Mouse (Mus musculus): ENCODE measurements around the gene S100a3.
A peak's percentile ranks its signal among the peaks of the same experiment; 100 is the strongest.

The S100a3 gene

DNA sequence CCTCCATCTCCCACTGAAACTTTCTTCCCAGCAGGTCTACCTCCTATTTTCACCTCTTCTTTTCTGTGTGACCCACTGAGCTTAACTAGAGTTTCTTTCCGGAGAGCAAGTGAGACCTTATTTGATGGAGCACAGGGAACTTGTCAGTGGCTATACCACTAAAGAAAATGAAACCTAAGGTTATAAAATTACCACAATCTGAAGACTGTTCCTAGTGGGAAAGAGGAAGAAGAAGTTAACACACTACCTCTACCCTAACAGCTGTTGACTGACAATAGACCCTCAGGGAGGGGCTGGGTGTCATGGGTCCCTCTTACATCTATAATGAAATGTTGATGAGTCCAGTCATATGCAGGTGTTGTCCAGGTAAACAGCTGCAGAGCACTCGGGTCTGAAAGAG is 71.6 kb downstream of the S100a3 start:
- DNase-seq, result no peak

DNA sequence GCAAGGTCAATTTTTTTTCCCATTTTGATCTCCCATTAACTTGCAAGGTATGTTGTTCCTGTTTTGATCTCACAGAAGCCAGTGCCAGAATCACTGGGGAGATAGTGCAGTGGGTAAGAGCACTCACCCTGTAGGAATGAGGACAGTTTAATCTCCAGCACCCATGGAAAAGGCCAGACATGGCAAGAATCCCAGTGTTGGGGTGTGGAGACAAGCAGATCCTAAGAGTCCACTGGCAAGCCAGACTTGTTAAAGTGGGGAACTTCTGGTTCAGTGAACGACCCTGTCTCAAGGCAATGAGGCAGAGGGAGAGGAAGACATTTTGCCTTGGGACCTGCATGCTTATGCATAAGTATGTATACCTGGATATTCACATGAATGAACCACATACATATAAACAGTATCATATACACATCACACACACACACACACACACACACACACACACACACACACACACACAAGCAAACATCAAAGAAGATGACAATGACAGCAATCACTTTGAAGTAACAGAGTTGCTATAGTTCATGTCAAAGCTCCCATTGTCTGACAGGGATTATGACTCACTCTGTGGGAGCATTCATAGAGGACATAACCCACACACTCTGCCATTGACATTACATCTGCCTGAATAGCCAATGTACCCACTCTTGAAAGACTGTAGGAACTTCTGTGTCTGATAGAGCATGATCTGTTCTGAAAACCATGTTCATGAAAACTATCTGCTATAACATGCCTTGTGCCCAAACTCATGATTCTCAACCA is 78.3 kb downstream of the S100a3 start:
- no peak for DNase-seq

DNA sequence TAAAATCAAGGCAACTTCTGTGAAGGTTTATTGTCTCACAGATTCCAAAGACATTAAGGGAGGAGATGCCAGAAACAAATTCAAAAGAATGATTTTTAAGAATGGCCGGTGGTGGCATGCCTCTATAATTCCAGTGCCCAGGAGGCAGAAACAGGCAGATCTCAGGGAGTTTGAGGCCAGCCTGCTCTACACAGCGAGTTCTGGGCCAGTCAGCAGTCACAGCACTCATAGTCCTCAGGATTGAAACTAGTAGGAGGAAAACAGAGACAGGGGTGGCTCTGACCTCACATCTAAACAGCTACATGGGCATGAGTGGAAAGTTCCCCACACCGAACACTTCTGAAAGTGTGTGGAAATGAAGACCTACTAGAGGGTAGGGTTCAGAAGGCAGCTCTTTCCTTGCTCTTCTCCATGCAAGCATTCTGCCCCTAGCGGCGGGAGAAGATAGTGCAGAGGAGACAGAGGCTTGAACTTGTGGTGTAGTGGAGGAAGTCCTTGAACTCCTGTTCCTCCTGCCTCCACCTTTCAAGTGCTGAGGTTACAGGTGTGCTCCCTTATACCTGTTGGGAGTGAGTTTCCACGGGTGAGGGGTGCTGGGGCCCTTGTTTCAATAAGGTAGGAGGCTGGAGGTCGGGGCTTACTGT is 79.3 kb downstream of the S100a3 start:
- peak; percentile 73 to 75 for DNase-seq

DNA sequence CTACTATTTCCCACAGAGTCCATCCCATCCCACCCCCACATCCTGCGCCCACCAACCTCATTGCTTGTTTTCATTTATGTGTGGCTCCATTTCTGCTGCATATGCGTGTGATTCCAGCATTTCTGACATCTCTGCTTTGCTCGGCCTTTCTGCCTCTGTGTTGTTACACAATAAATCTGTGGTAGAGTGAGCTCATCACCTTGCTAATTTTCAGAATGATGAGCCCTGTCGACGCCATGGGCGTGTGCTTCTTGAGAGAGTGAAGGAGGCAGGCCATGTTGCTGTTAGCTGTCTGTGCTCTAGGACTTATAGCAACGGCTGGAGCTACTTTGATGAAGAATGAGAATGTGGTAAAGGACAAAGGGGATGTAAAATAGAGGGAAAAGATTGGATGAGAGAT is 80.6 kb downstream of the S100a3 start:
- DNase-seq, result no peak

DNA sequence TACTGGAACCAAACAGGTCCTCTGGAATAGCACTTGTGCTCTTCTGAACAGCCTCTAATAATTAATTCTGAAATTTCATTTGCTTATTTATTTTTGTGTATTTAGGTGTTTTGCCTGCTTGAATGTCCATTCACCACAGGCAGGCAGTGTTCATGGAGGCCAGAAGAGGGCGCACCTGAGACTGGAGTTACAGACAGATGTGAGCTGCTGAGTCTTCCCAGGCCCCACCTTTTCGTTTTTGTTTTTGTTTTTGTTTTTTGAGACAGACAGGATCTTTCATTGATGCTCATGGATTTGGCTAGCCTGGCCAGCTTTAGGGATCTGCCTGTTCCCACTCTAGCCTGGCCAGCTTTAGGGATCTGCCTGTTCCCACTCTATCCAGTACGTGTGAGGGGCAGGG is 83.8 kb downstream of the S100a3 start:
- DNase-seq, result peak; percentile 72 to 73

DNA sequence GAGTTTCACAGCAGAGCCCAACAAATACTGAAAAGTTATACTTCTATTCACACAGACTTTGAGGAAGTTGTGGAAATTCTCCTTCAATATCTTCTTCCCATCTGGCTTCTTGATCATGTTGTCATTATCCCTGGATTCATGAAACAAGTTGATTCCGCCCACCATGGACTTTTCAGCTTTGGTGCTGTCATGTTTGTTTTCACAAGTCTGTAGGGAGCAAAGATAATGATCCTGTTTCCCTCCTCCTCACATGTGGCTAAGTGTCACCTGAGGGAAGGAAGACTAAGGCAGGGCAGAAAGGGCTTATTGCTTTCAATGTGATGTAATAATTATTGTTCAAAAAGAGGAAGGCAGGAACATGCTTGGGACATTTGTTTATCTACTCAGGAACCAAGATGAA is 86.9 kb downstream of the S100a3 start:
- DNase-seq, result no peak

DNA sequence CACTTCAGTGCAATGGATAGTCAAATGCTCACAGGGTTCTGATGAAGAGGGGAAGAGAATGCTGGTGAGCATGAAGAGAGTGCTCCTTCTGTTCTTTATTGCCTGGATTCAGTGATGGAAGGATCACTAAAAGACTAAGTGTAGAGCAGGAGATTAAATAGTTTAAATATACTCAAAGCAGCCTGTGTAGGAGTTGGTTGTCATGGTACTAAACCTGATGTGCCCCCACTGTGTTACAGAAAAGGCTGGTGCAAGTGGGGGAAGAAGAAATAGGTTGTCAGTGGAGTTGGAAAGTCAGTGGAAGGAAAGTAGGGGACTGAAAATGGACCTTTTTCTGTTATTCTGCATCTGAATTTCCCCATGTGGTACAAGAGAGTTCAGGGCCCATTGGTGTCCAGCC is 88.6 kb downstream of the S100a3 start:
- no peak for DNase-seq

DNA sequence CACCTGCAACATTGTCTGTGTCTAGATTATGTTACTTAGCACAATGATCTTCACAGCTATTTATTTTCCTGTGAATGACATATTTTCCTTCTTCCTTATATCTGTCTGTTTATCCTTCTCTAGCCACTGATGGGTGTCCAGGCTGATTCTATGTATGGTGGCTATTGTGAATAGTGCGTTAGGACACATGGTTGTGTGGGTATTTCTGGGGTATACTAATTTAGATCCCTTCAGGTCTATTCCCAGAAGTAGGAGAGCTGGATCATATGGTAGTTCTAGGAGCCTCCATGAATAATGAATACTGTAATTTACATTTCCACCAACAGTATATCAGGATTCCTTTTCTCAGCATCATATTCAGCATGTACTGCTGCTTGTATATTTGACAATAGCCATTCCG is 89.5 kb downstream of the S100a3 start:
- no peak for DNase-seq
